Mouse (Mus musculus): ENCODE measurements at regions not wholly inside any gene's neighbourhood (a gene's known extent, or its start where the extent isn't known, plus 50 kb on each side); places are given as distances from the start of the nearest gene placed in this dataset.

DNA sequence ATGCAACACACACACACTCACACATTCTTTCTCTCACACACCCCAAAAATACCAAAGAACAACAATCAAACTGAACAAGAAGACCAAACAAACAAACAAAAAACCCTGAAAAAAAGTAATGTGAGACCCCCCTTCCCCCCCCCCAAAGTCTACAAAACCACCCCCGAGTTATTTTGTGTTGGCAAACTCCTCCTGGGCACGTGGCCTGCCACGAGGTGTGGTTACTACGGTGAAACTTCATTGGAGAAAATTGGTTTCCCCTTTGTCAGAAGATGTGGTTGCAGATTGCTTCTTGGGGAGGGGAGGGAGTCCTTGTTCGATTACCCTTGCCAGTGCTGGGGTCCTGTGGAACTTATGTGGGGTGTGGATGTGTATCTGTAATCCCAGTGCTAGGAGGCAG is 82.3 kb upstream of the S1pr3 start:
- TF ChIP-seq CTCF (IDR thresholded peaks at IDR 0.05; ENCODE audit: extremely low read depth, insufficient read depth, insufficient read length, insufficient replicate concordance), result no peak
- TF ChIP-seq POLR2A (IDR thresholded peaks at IDR 0.05; ENCODE audit: low read depth, low read length), result no peak
